Mouse (Mus musculus) kidney, embryonic 16.5 days (tissue): ENCODE measurements around the gene Zfp941. TPM values are rescaled to one million over a fixed set of nuclear protein-coding genes. Genes with fewer than 3 reads are reported as not detected.
"Not testable (repeated sequence)": the region's sequence is repeated elsewhere in the genome, so short reads cannot be mapped to it uniquely, and the experiment has no call there.

Experiments used
- ATAC-seq: fragments of 200-750 bp; cut with Nextera tagmentation; 2 replicates; pipeline ENCODE4 v1.8.0; 2017; ENCODE audit warnings: moderate TSS enrichment; ENCODE audit not compliant: low FRiP score, low TSS enrichment
- H3K27ac ChIP-seq: fragments of 300-500 bp; sonication (generic); 2 replicates; pipeline ENCODE4 v1.5.1; 2014; ENCODE audit warnings: low read length
- H3K27me3 ChIP-seq: fragments of 300-500 bp; sonication (generic); 2 replicates; pipeline ENCODE4 v1.6.1; 2014; ENCODE audit warnings: low read length, control low read depth, mixed read lengths; ENCODE audit not compliant: insufficient read depth
- H3K36me3 ChIP-seq: fragments of 300-500 bp; sonication (generic); 2 replicates; pipeline ENCODE4 v1.6.1; 2014; ENCODE audit warnings: low read length, control low read depth, mixed read lengths; ENCODE audit not compliant: insufficient read depth
- H3K4me1 ChIP-seq: fragments of 300-500 bp; sonication (generic); 2 replicates; pipeline ENCODE4 v1.6.1; 2014; ENCODE audit warnings: low read length, control low read depth, mixed read lengths; ENCODE audit not compliant: insufficient read depth
- H3K4me2 ChIP-seq: fragments of 300-500 bp; sonication (generic); replicated peaks from 2 replicates; pipeline ENCODE4 v1.6.1; 2014; ENCODE audit warnings: low read depth, low read length
- H3K4me3 ChIP-seq: fragments of 300-500 bp; sonication (generic); 2 replicates; pipeline ENCODE4 v1.5.1; 2014; ENCODE audit warnings: mild to moderate bottlenecking, low read length
- H3K9ac ChIP-seq: fragments of 300-500 bp; sonication (generic); replicated peaks from 2 replicates; pipeline ENCODE4 v1.6.1; 2014; ENCODE audit warnings: low read length
- H3K9me3 ChIP-seq: fragments of 300-500 bp; sonication (generic); 2 replicates; pipeline ENCODE4 v1.6.1; 2016; ENCODE audit warnings: low read length, control low read depth
- WGBS: fragments of 180-500 bp; shearing (Covaris S2); extraction: QIAGEN DNeasy Blood & Tissue Kit; methylation state at CpG from one replicate; pipeline ENCODE4 v1.1.7; 2014; 5-methylcytosine and 5-hydroxymethylcytosine counted together
- polyA plus RNA-seq: library from polyadenylated mRNA; unstranded; fragments of >200 nt; fragmentation: Nextera tagmentation; extraction: Ambion mirVana; gene quantifications from 2 replicates; pipeline ENCODE4 v1.2.1, GENCODE M21; 2015

Zfp941 gene
- polyA plus RNA-seq, 1 experiment from 2014 or later: 1.4 TPM

- no peak overlapping the region for H3K4me2 ChIP-seq
- no peaks in the 10 kb centered on the region for H3K27me3 ChIP-seq
- no peaks in the 10 kb centered on the region for H3K4me1 ChIP-seq
- no peak overlapping the region for H3K27ac ChIP-seq
- H3K36me3 ChIP-seq: no peaks in the 10 kb centered on the region
- ATAC-seq: no peak
- no peak overlapping the region for H3K9ac ChIP-seq
- no peaks in the 10 kb centered on the region for H3K9me3 ChIP-seq
- 79% methylated on average over 3 of the region's 3 CpGs for WGBS
- H3K4me3 ChIP-seq: no peak overlapping the region
Observed at GRCm38 (mm10) chr7:140797619-140798018, 24.4 kb downstream of the Zfp941 start.

GRCm38 (mm10) chr7:140793541-140793940 lies 28.4 kb downstream of the Zfp941 start:
- Histone ChIP-seq H3K27ac (no peak overlapping the region), H3K9me3 (no peaks in the 10 kb centered on the region), H3K27me3 (no peaks in the 10 kb centered on the region), H3K9ac (no peak overlapping the region), H3K36me3 (no peaks in the 10 kb centered on the region), H3K4me3 (no peak overlapping the region), H3K4me1 (no peaks in the 10 kb centered on the region), H3K4me2 (no peak overlapping the region)
- no peak for ATAC-seq
- WGBS: 53% methylated on average over 4 of the region's 4 CpGs

DNA sequence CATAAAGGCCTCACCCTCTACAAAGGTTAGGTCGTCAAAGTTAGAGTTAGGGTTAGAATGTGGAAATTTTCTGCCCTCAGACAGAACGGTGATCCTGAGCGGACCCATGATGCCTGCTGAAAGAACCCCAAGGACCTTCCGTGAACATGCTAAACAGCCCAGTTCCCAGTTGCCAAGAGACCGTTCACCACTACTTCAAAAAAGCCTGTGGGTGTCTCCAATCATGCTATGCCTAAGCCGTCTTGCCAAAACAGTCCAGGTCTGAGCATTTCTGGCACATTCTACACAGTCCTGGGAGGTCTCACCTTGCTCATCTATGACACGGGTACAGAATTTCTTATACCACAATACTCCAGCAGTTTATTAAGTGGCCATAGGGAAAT lies 33.9 kb downstream of the Zfp941 start:
- H3K4me2 ChIP-seq: no peak overlapping the region
- no peaks in the 10 kb centered on the region for H3K4me1 ChIP-seq
- H3K4me3 ChIP-seq: no peak overlapping the region
- no peaks in the 10 kb centered on the region for H3K36me3 ChIP-seq
- no peaks in the 10 kb centered on the region for H3K9me3 ChIP-seq
- no peak overlapping the region for H3K27ac ChIP-seq
- no peak for ATAC-seq
- H3K27me3 ChIP-seq: no peaks in the 10 kb centered on the region
- WGBS: 87% methylated on average over 7 of the region's 7 CpGs
- no peak overlapping the region for H3K9ac ChIP-seq

- Histone ChIP-seq H3K4me1 (no peaks in the 10 kb centered on the region), H3K27me3 (no peaks in the 10 kb centered on the region), H3K4me2 (no peak within 1 kb of the TSS), H3K4me3 (no peak within 1 kb of the TSS), H3K27ac (no peak within 1 kb of the TSS), H3K36me3 (no peaks in the 10 kb centered on the region), H3K9me3 (no peaks in the 10 kb centered on the region), H3K9ac (no peak within 1 kb of the TSS)
- ATAC-seq: no peak; the same call in 1 of the 2 replicates
- WGBS: 83% methylated on average over 27 of the region's 33 CpGs
Observed at GRCm38 (mm10) chr7:140787406-140788052, 34.4 kb downstream of the Zfp941 start, which contains the start of gene Syce1. Syce1 (minus strand) TSS chr7:140787852.

DNA sequence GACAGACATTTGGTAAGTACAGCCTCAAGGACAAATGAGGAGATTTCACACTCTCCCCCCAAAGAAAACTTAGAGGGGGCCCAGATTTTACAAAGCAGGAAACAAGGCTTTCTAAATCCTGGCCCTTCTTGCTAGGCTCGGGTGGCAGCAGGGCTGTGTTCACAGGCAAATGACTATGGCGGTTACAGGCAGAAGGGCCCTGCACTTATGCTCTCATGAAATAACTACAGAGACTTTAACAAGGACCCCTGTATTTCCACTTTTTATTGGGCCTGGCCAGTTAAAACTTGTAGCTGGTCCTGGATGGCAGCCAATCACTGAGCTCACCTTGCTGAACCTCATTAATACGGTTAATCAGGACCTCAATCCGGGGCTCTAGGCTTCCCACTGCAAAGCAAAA lies 41.4 kb downstream of the Zfp941 start:
- 72% methylated on average over 4 of the region's 4 CpGs for WGBS
- Histone ChIP-seq H3K4me1 (no peaks in the 10 kb centered on the region), H3K9me3 (no peaks in the 10 kb centered on the region), H3K36me3 (no peaks in the 10 kb centered on the region), H3K4me2 (no peak overlapping the region), H3K27me3 (no peaks in the 10 kb centered on the region), H3K9ac (no peak overlapping the region), H3K27ac (no peak overlapping the region), H3K4me3 (no peak overlapping the region)
- ATAC-seq: no peak

- ATAC-seq: no peak
- Histone ChIP-seq H3K9ac (no peak overlapping the region), H3K9me3 (no peaks in the 10 kb centered on the region), H3K4me2 (no peak overlapping the region), H3K4me3 (no peak overlapping the region), H3K36me3 (no peaks in the 10 kb centered on the region), H3K27ac (no peak overlapping the region), H3K4me1 (no peaks in the 10 kb centered on the region), H3K27me3 (no peaks in the 10 kb centered on the region)
- WGBS: 77% methylated on average over 12 of the region's 12 CpGs
Observed at GRCm38 (mm10) chr7:140765888-140766739, 55.9 kb downstream of the Zfp941 start.

DNA sequence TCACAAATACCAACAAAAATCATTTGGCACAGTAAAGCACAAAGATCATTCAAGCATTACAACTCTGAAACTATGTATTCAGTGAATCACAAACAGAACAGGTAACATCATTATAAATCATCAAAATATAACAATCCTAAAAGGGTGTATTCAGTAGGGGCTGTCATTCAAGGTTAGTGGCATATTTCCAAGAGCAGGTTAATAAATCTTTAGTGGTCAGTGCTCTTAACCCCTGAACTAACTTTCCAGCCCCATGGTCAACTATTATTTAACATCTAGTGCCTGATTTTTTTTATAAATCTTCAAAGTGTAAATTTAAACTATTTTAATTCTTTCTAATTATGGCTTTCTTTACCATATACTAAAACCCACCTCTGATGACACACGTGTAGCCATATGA lies 56.6 kb downstream of the Zfp941 start:
- H3K9ac ChIP-seq, H3K4me1 ChIP-seq, H3K4me2 ChIP-seq, H3K4me3 ChIP-seq, H3K9me3 ChIP-seq, H3K36me3 ChIP-seq, H3K27me3 ChIP-seq, H3K27ac ChIP-seq, ATAC-seq: not testable (repeated sequence)
- WGBS: 69% methylated on average over 1 of the region's 1 CpGs

DNA sequence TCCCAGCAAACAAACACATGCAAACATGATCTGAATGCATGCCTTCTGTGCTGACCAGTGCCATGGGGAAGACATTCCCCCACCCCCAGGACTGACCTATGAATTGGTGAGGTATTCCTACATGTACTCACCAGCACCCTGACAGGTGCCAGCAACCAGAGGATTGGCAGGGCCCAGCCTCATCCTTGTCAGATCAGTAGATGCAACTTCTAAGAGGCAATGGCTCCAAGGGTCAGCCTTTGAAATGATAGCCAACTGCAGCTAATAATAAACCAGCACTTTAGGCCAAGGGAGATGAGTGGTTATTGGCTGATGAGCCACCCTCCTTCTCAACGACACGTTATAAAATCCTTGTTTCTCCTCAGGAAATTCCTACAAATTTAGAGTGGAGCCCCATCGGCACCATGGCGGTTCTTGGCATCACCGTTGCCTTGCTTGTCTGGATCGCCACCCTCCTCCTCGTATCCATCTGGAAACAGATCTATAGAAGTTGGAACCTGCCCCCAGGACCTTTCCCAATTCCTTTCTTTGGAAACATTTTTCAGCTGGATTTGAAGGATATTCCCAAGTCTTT lies 58.4 kb downstream of the Zfp941 start, which contains the start of gene Cyp2e1:
Cyp2e1 (plus strand) TSS at position 293 of the 574 bp plus-strand sequence.
- no peaks in the 10 kb centered on the region for H3K36me3 ChIP-seq
- ATAC-seq: no peak
- no peaks in the 10 kb centered on the region for H3K9me3 ChIP-seq
- H3K27me3 ChIP-seq: no peaks in the 10 kb centered on the region
- WGBS: 77% methylated on average over 7 of the region's 7 CpGs
- H3K27ac ChIP-seq: no peak within 1 kb of the TSS
- no peaks in the 10 kb centered on the region for H3K4me1 ChIP-seq
- no peak within 1 kb of the TSS for H3K4me3 ChIP-seq
- H3K9ac ChIP-seq: no peak within 1 kb of the TSS
- no peak within 1 kb of the TSS for H3K4me2 ChIP-seq

GRCm38 (mm10) chr7:140760647-140761046 lies 61.3 kb downstream of the Zfp941 start:
- ATAC-seq: no peak
- no peaks in the 10 kb centered on the region for H3K9me3 ChIP-seq
- no peak overlapping the region for H3K4me3 ChIP-seq
- H3K4me2 ChIP-seq: no peak overlapping the region
- H3K36me3 ChIP-seq: no peaks in the 10 kb centered on the region
- H3K9ac ChIP-seq: no peak overlapping the region
- H3K27me3 ChIP-seq: no peaks in the 10 kb centered on the region
- H3K27ac ChIP-seq: no peak overlapping the region
- no peaks in the 10 kb centered on the region for H3K4me1 ChIP-seq
